12 mouse cellular contexts compared by ENCODE assay signal in genomic region chr5:140732195-140732594, GRCm38 (mm10). TPM values are rescaled to one million over a fixed set of nuclear protein-coding genes. Genes with fewer than 3 reads are reported as not detected.
DNase-seq lines count a peak whose midpoint lies in the region; ATAC-seq and TF ChIP-seq lines count a peak whose summit lies in the region.
"Had no signal": no experiment of that assay in that cellular context is flagged by ENCODE, and none has a peak within 500 bp of the region (broad histone marks: within the 10 kb centered on the region; RNA-seq: fewer than 3 reads in every experiment).

No protein-coding gene starts in this region.

- peaks cover 12% of the 10 kb centered on the region for H3K27me3 ChIP-seq in intestine, postnatal 0 days (replicated peaks; ENCODE audit: control insufficient read depth, insufficient read depth, low read length)
- H3K27me3 ChIP-seq in intestine, embryonic 15.5 days (replicated peaks) = peaks cover 18% of the 10 kb centered on the region

- no peak overlapping the region for H3K9ac ChIP-seq in intestine, postnatal 0 days (ENCODE audit: low read depth, low read length)
- no peak overlapping the region for H3K9ac ChIP-seq in intestine, embryonic 15.5 days
- H3K9ac ChIP-seq: forebrain, embryonic 13.5 days; heart, embryonic 15.5 days had no signal

- DNase-seq in A20 (ENCODE audit: low read depth, low spot score) (peak; percentile 57), R1 (ENCODE audit: low read depth, low spot score) (peak; percentile 73)
- no peak for DNase-seq in yolk sac, embryonic 10.5 days (ENCODE audit: low spot score)
- no peak for DNase-seq in ovary, postnatal 10 days (ENCODE audit: low spot score)
- no peak for DNase-seq in layer of hippocampus, postnatal 25 days (ENCODE audit: extremely low spot score in 1 of 2, low spot score in 1 of 2)
- DNase-seq: cerebellum, postnatal 25 days had no signal

- H3K27ac ChIP-seq in intestine, postnatal 0 days (ENCODE audit: low read depth, low read length) = no peak overlapping the region
- H3K27ac ChIP-seq in intestine, embryonic 15.5 days = no peak overlapping the region
- H3K27ac ChIP-seq: forebrain, embryonic 13.5 days; heart, embryonic 15.5 days had no signal

- H3K4me3 ChIP-seq in intestine, postnatal 0 days (ENCODE audit: low read depth, low read length) = no peak overlapping the region
- no peak overlapping the region for H3K4me3 ChIP-seq in intestine, embryonic 15.5 days (replicated peaks)
- H3K4me3 ChIP-seq: forebrain, embryonic 13.5 days; heart, embryonic 15.5 days; myocyte had no signal

- no peak for ATAC-seq in intestine, postnatal 0 days
- no peak for ATAC-seq in intestine, embryonic 15.5 days
- ATAC-seq in megakaryocyte-erythroid progenitor cell, adult 5-6 weeks (replicated peaks; ENCODE audit: low FRiP score, low TSS enrichment, poor library complexity, severe bottlenecking) = peak; percentile 30; the same call in 1 of the 2 replicates
- ATAC-seq: forebrain, embryonic 13.5 days had no signal

- H3K4me1 ChIP-seq in intestine, postnatal 0 days (replicated peaks; ENCODE audit: control insufficient read depth, insufficient read depth, low read length) = no peaks in the 10 kb centered on the region
- peaks cover 13% of the 10 kb centered on the region for H3K4me1 ChIP-seq in intestine, embryonic 15.5 days (replicated peaks)

- no peak overlapping the region for H3K4me2 ChIP-seq in intestine, postnatal 0 days (replicated peaks; ENCODE audit: low read depth)
- no peak overlapping the region for H3K4me2 ChIP-seq in intestine, embryonic 15.5 days (replicated peaks)
- H3K4me2 ChIP-seq: forebrain, embryonic 13.5 days; heart, embryonic 15.5 days had no signal

- peak; percentile 61 for TF ChIP-seq CTCF in intestine, postnatal 0 days (IDR thresholded peaks at IDR 0.05; ENCODE audit: low read depth)

- H3K9me3 ChIP-seq in intestine, postnatal 0 days (ENCODE audit: control insufficient read depth) = no peaks in the 10 kb centered on the region
- no peaks in the 10 kb centered on the region for H3K9me3 ChIP-seq in intestine, embryonic 15.5 days
- H3K9me3 ChIP-seq: forebrain, embryonic 13.5 days; heart, embryonic 15.5 days had no signal

- no peaks in the 10 kb centered on the region for H3K36me3 ChIP-seq in intestine, postnatal 0 days (ENCODE audit: control insufficient read depth, insufficient read depth)
- H3K36me3 ChIP-seq in intestine, embryonic 15.5 days = no peaks in the 10 kb centered on the region
- H3K36me3 ChIP-seq: heart, embryonic 15.5 days had no signal

- 70% methylated on average over 4 of the region's 4 CpGs for WGBS in intestine, postnatal 0 days
- 64% methylated on average over 4 of the region's 4 CpGs for WGBS in intestine, embryonic 15.5 days

RNA-seq across cellular contexts. Expression of gene Amz1, which starts 8.3 kb away (rescaled TPM):
- polyA plus RNA-seq in intestine, postnatal 0 days (2015; fragmentation: Nextera tagmentation; extraction: Ambion mirVana) = 1.2 and 1.3 TPM in 2 replicates
- polyA plus RNA-seq in intestine, embryonic 15.5 days (2015; fragmentation: Nextera tagmentation; extraction: Ambion mirVana) = 1.1 TPM in 2 replicates
- 0.46 TPM in 1 of 2 replicates, not detected in the other for total RNA-seq in megakaryocyte-erythroid progenitor cell, adult 5-6 weeks (2014; fragmentation: Nextera tagmentation)
- total RNA-seq in megakaryocyte-erythroid progenitor cell, adult 5-6 weeks (2017) = 1.3 TPM in 1 of 2 replicates, not detected in the other
- total RNA-seq in layer of hippocampus, postnatal 25 days (2021) = 10 to 100 TPM; 16.0 to 16.5 TPM

RNA-seq across cellular contexts. Expression of gene Brat1, which starts 27.4 kb away (rescaled TPM):
- 7.5 and 8.0 TPM in 2 replicates for polyA plus RNA-seq in intestine, postnatal 0 days (2015; fragmentation: Nextera tagmentation; extraction: Ambion mirVana)
- 18.9 and 20.3 TPM in 2 replicates for polyA plus RNA-seq in intestine, embryonic 15.5 days (2015; fragmentation: Nextera tagmentation; extraction: Ambion mirVana)
- 24.7 and 25.7 TPM in 2 replicates for total RNA-seq in megakaryocyte-erythroid progenitor cell, adult 5-6 weeks (2014; fragmentation: Nextera tagmentation)
- 14.9 and 15.7 TPM in 2 replicates for total RNA-seq in megakaryocyte-erythroid progenitor cell, adult 5-6 weeks (2017)
- total RNA-seq in layer of hippocampus, postnatal 25 days (2021) = 10 to 100 TPM; 20.5 to 24.4 TPM

RNA-seq across cellular contexts. Expression of gene Iqce, which starts 30.0 kb away (rescaled TPM):
- polyA plus RNA-seq in intestine, postnatal 0 days (2015; fragmentation: Nextera tagmentation; extraction: Ambion mirVana) = 5.7 and 7.0 TPM in 2 replicates
- 18.8 and 19.4 TPM in 2 replicates for polyA plus RNA-seq in intestine, embryonic 15.5 days (2015; fragmentation: Nextera tagmentation; extraction: Ambion mirVana)
- total RNA-seq in megakaryocyte-erythroid progenitor cell, adult 5-6 weeks (2014; fragmentation: Nextera tagmentation) = 23.0 and 24.6 TPM in 2 replicates
- 5.6 and 13.0 TPM in 2 replicates for total RNA-seq in megakaryocyte-erythroid progenitor cell, adult 5-6 weeks (2017)
- total RNA-seq in layer of hippocampus, postnatal 25 days (2021) = 10 to 100 TPM; 38.5 to 60.6 TPM

Comparison
In these comparisons a context has a peak if more than half of its experiments do, and no peak if none do; other contexts are left out.
1. DNase-seq: peak in A20 (single experiment) and R1 (single experiment); none in yolk sac, embryonic 10.5 days (single experiment), ovary, postnatal 10 days (single experiment) and layer of hippocampus, postnatal 25 days (0 of 2).
2. RNA of gene Amz1, which starts 8.3 kb away (total RNA-seq): 16.0 to 16.5 TPM in layer of hippocampus, postnatal 25 days; 0.46 to 1.3 TPM in megakaryocyte-erythroid progenitor cell, adult 5-6 weeks; every median in the first group is over 4 times any median in the second.